In the genomic region with DNA sequence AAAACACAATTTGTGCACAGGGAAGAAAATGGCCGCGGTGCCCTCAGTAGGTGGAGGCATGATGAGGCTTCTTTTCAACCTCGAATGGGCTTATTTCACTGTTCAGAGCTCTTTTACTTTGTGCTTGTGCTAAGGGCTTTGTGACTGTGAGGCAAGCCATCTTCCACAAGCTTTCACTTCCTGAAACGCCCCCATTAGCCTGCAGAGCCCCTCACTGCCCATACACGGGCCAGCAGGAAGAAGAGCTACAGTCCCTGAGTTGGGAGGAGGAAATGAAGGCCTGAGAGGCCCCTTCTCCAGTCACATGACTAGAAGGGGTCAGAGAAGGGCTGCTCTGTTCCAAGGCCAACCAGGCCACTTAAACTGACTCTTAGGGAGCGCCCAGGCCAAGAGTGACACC, we compare ENCODE assay signal across 1 mouse cellular context.
TF ChIP-seq lines count a peak whose summit lies in the region.

No protein-coding gene starts in this region.

TF ChIP-seq in CH12.LX, 34 proteins besides CTCF, POLR2A, EP300 and RAD21:
- TF ChIP-seq IRF4 (IDR thresholded peaks at IDR 0.05; ENCODE audit: low read depth, low read length) (peak; percentile 39; the same call in 1 of the 2 replicates), MAFK (IDR thresholded peaks at IDR 0.05; ENCODE audit: insufficient replicate concordance, low read length) (no peak), MAZ (IDR thresholded peaks at IDR 0.05; ENCODE audit: low read depth, low read length) (no peak), CHD2 (IDR thresholded peaks at IDR 0.05; ENCODE audit: low read length) (no peak), RCOR1 (conservative IDR thresholded peaks at IDR 0.05; ENCODE audit: low read depth, low read length) (no peak), ZC3H11A (IDR thresholded peaks at IDR 0.05; ENCODE audit: low read depth, low read length) (no peak), JUN (IDR thresholded peaks at IDR 0.05; ENCODE audit: insufficient read depth, low read depth, low read length) (no peak), PAX5 (IDR thresholded peaks at IDR 0.05; ENCODE audit: low read length) (no peak), TBP (conservative IDR thresholded peaks at IDR 0.05; ENCODE audit: low read depth, low read length) (no peak), GABPA (IDR thresholded peaks at IDR 0.05; ENCODE audit: insufficient replicate concordance, low read depth, low read length) (no peak), SIN3A (IDR thresholded peaks at IDR 0.05; ENCODE audit: low read length) (no peak), USF1 (IDR thresholded peaks at IDR 0.05; ENCODE audit: low read depth, low read length) (peak; percentile 46), ELF1 (IDR thresholded peaks at IDR 0.05; ENCODE audit: low read depth, low read length) (peak; percentile 64), BHLHE40 (IDR thresholded peaks at IDR 0.05; ENCODE audit: low read depth, low read length) (0 out of 2 replicates have a peak, but pooled peaks have one; percentile 45), TCF12 (IDR thresholded peaks at IDR 0.05; ENCODE audit: low read depth, low read length) (no peak), UBTF (IDR thresholded peaks at IDR 0.05; ENCODE audit: low read depth, low read length) (no peak), ZNF384 (IDR thresholded peaks at IDR 0.05; ENCODE audit: low read depth, low read length) (no peak)
